Mouse (Mus musculus): Measurements from ENCODE around the gene 4921536K21Rik. TPM values are rescaled to one million over a fixed set of nuclear protein-coding genes. Genes with fewer than 3 reads are reported as not detected.

4921536K21Rik gene
- total and polyA plus RNA-seq, 3 experiments: 0.08 to 0.40 TPM; not detected in 1

- DNase-seq (ENCODE audit: low read depth, low spot score): no peak
- no peak overlapping the region for H3K9ac ChIP-seq (ENCODE audit: control insufficient read depth, low read depth, low read length, poor library complexity, severe bottlenecking)
- no peaks in the 10 kb centered on the region for H3K9me3 ChIP-seq (replicated peaks; ENCODE audit: insufficient read depth, low read length)
- H3K27ac ChIP-seq (ENCODE audit: control insufficient read depth, low read depth, low read length): no peak overlapping the region
- H3K4me1 ChIP-seq (ENCODE audit: control insufficient read depth in 1 of 2, insufficient read depth in 2 of 2, low read length in 2 of 2): no peaks in the 10 kb centered on the region
- H3K27me3 ChIP-seq (ENCODE audit: control insufficient read depth in 1 of 2, insufficient read depth in 2 of 2, low read length in 2 of 2): peaks cover 1 to 5% of the 10 kb centered on the region in 2 experiments; a peak in 2 of 4 replicates
- H3K79me2 ChIP-seq (ENCODE audit: control insufficient read depth, insufficient read depth, low read length, poor library complexity): no peaks in the 10 kb centered on the region
- H3K36me3 ChIP-seq (ENCODE audit: control insufficient read depth in 1 of 2, insufficient read depth in 2 of 2, low read length in 2 of 2): no peaks in the 10 kb centered on the region
- H3K4me3 ChIP-seq (ENCODE audit: control insufficient read depth in 1 of 2, insufficient read depth in 1 of 2, low read depth in 2 of 2, low read length in 2 of 2): no peak overlapping the region
- TF ChIP-seq TAL1 (IDR thresholded peaks at IDR 0.05; ENCODE audit: low read length): no peak
- TF ChIP-seq POLR2AphosphoS5 (IDR thresholded peaks at IDR 0.05; ENCODE audit: borderline replicate concordance, low read depth, low read length): no peak
- no peak for TF ChIP-seq MAX (IDR thresholded peaks at IDR 0.05; ENCODE audit: low read length)
- no peak for TF ChIP-seq ZMIZ1 (IDR thresholded peaks at IDR 0.05; ENCODE audit: low read depth, low read length)
- TF ChIP-seq MYB (IDR thresholded peaks at IDR 0.05; ENCODE audit: low read depth, low read length): no peak
- no peak for TF ChIP-seq SMC3 (IDR thresholded peaks at IDR 0.05; ENCODE audit: low read depth, low read length)
- TF ChIP-seq ZC3H11A (IDR thresholded peaks at IDR 0.05; ENCODE audit: low read depth, low read length): no peak
- TF ChIP-seq ELF1 (IDR thresholded peaks at IDR 0.05; ENCODE audit: low read depth, low read length): no peak
- TF ChIP-seq KAT2A (conservative IDR thresholded peaks at IDR 0.05; ENCODE audit: low read depth, low read length): no peak
- no peak for TF ChIP-seq BHLHE40 (IDR thresholded peaks at IDR 0.05; ENCODE audit: borderline replicate concordance, low read depth, low read length)
- TF ChIP-seq SIN3A (IDR thresholded peaks at IDR 0.05; ENCODE audit: low read length): no peak
- TF ChIP-seq POLR2AphosphoS2 (IDR thresholded peaks at IDR 0.05; ENCODE audit: low read length): no peak
- TF ChIP-seq EP300 (IDR thresholded peaks at IDR 0.05; ENCODE audit: low read depth in 1 of 2, low read length in 2 of 2): no peak
- no peak for TF ChIP-seq USF2 (IDR thresholded peaks at IDR 0.05; ENCODE audit: borderline replicate concordance in 1 of 2, insufficient read depth in 1 of 2, low read depth in 1 of 2, low read length in 2 of 2)
Observed at GRCm38 (mm10) chr11:3850315-3850614, 44.6 kb downstream of the 4921536K21Rik start.

- H3K79me2 ChIP-seq (ENCODE audit: control insufficient read depth, insufficient read depth, low read length, poor library complexity): no peaks in the 10 kb centered on the region
- H3K4me1 ChIP-seq (ENCODE audit: control insufficient read depth in 1 of 2, insufficient read depth in 2 of 2, low read length in 2 of 2): no peaks in the 10 kb centered on the region
- H3K9ac ChIP-seq (ENCODE audit: control insufficient read depth, low read depth, low read length, poor library complexity, severe bottlenecking): no peak overlapping the region
- H3K27me3 ChIP-seq (ENCODE audit: control insufficient read depth in 1 of 2, insufficient read depth in 2 of 2, low read length in 2 of 2): peaks cover 1 to 3% of the 10 kb centered on the region in 2 experiments; a peak in 2 of 4 replicates
- no peak overlapping the region for H3K4me3 ChIP-seq (ENCODE audit: control insufficient read depth in 1 of 2, insufficient read depth in 1 of 2, low read depth in 2 of 2, low read length in 2 of 2)
- no peaks in the 10 kb centered on the region for H3K9me3 ChIP-seq (replicated peaks; ENCODE audit: insufficient read depth, low read length)
- no peak overlapping the region for H3K27ac ChIP-seq (ENCODE audit: control insufficient read depth, low read depth, low read length)
- peak; percentile 44 for DNase-seq (ENCODE audit: low read depth, low spot score)
- no peaks in the 10 kb centered on the region for H3K36me3 ChIP-seq (ENCODE audit: control insufficient read depth in 1 of 2, insufficient read depth in 2 of 2, low read length in 2 of 2)
- TF ChIP-seq ZKSCAN1 (IDR thresholded peaks at IDR 0.05; ENCODE audit: low read depth, low read length): no peak
- TF ChIP-seq MXI1 (IDR thresholded peaks at IDR 0.05; ENCODE audit: low read depth, low read length): no peak
- TF ChIP-seq ZC3H11A (IDR thresholded peaks at IDR 0.05; ENCODE audit: low read depth, low read length): no peak
- TF ChIP-seq HCFC1 (IDR thresholded peaks at IDR 0.05; ENCODE audit: low read depth, low read length): no peak
- no peak for TF ChIP-seq ELF1 (IDR thresholded peaks at IDR 0.05; ENCODE audit: low read depth, low read length)
- TF ChIP-seq MYC (IDR thresholded peaks at IDR 0.05; ENCODE audit: low read depth, low read length): no peak
- TF ChIP-seq MEF2A (IDR thresholded peaks at IDR 0.05; ENCODE audit: extremely low read depth, insufficient replicate concordance, low read depth, low read length, poor library complexity, severe bottlenecking): no peak
- TF ChIP-seq GABPA (IDR thresholded peaks at IDR 0.05; ENCODE audit: low read depth, low read length): no peak
- no peak for TF ChIP-seq SMC3 (IDR thresholded peaks at IDR 0.05; ENCODE audit: low read depth, low read length)
- no peak for TF ChIP-seq ZNF384 (IDR thresholded peaks at IDR 0.05; ENCODE audit: low read depth, low read length)
- TF ChIP-seq POLR2AphosphoS2 (IDR thresholded peaks at IDR 0.05; ENCODE audit: low read length): no peak
- TF ChIP-seq GATA1 (IDR thresholded peaks at IDR 0.05; ENCODE audit: low read depth, low read length): no peak
- no peak for TF ChIP-seq CHD1 (IDR thresholded peaks at IDR 0.05; ENCODE audit: low read depth, low read length)
- no peak for TF ChIP-seq NELFE (IDR thresholded peaks at IDR 0.05; ENCODE audit: low read depth, low read length)
- no peak for TF ChIP-seq CTCF (IDR thresholded peaks at IDR 0.05 in 2 of 3, conservative IDR thresholded peaks at IDR 0.05 in 1 of 3; ENCODE audit: control insufficient read depth in 1 of 3, insufficient read depth in 1 of 3, low read depth in 2 of 3, low read length in 3 of 3, poor library complexity in 1 of 3, severe bottlenecking in 1 of 3)
- TF ChIP-seq ZMIZ1 (IDR thresholded peaks at IDR 0.05; ENCODE audit: low read depth, low read length): no peak
Observed at GRCm38 (mm10) chr11:3849469-3850314, 45.2 kb downstream of the 4921536K21Rik start.

All from MEL (cell line).